Comparison of ENCODE assay signal across 7 mouse cellular contexts in the genomic region with DNA sequence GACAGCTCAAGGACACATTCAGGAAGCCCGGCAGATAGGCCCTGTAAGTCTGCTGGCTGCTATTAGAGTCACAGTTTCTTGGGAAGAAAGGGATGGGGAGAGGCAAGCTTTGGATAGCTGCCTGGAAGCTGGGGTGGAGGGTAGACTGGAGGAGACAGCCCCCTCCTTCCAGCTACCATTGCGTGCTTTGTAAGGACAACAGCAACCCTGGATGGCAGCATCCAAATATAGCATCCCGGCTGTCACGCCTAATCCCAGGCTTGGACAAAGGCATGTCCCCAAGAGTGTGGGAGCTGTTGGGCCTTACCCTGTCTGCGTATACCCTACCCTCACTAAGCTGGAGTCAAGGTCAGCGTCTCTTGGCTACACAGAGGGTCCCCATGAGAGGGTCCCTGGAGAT. TPM values are rescaled to one million over a fixed set of nuclear protein-coding genes. Genes with fewer than 3 reads are reported as not detected.
DNase-seq lines count a peak whose midpoint lies in the region; ATAC-seq lines count a peak whose summit lies in the region.

No protein-coding gene starts in this region.

- H3K4me1 ChIP-seq in midbrain, embryonic 14.5 days (ENCODE audit: control insufficient read depth, insufficient read depth, low read length): no peaks in the 10 kb centered on the region
- H3K4me1 ChIP-seq in midbrain, embryonic 11.5 days (ENCODE audit: control insufficient read depth, insufficient read depth, low read length): no peaks in the 10 kb centered on the region

- H3K27ac ChIP-seq in midbrain, embryonic 14.5 days (replicated peaks; ENCODE audit: low read depth, low read length): peak overlapping the region; percentile 71
- no peak overlapping the region for H3K27ac ChIP-seq in midbrain, embryonic 11.5 days (ENCODE audit: low read depth, low read length)

- H3K4me2 ChIP-seq in midbrain, embryonic 14.5 days (ENCODE audit: low read length): no peak overlapping the region
- H3K4me2 ChIP-seq in midbrain, embryonic 11.5 days: no peak overlapping the region

- no peaks in the 10 kb centered on the region for H3K27me3 ChIP-seq in midbrain, embryonic 14.5 days (ENCODE audit: control insufficient read depth, insufficient read depth, low read length)
- H3K27me3 ChIP-seq in midbrain, embryonic 11.5 days (ENCODE audit: control insufficient read depth, insufficient read depth, low read length): no peaks in the 10 kb centered on the region

- DNase-seq in midbrain, embryonic 14.5 days: peak; percentile 58
- no peak for DNase-seq in midbrain, embryonic 11.5 days (ENCODE audit: low spot score, missing footprints)
- DNase-seq in gastrocnemius, adult 18-20 months (ENCODE audit: low spot score): peak; percentile 51
- DNase-seq in heart, postnatal 4 days: peak; percentile 71
- DNase-seq in right cerebral cortex, postnatal 4 days: peak; percentile 59
- no peak for DNase-seq in retina, postnatal 1 day

- ATAC-seq in midbrain, embryonic 14.5 days (ENCODE audit: low FRiP score, low TSS enrichment): peak; percentile 41; the same call in 1 of the 2 replicates
- ATAC-seq in midbrain, embryonic 11.5 days (ENCODE audit: low FRiP score): no peak
- ATAC-seq in activated CD4-positive, CD25-positive, alpha-beta regulatory T cell, adult 4 months: no peak

- H3K4me3 ChIP-seq in midbrain, embryonic 14.5 days (replicated peaks; ENCODE audit: low read depth, low read length): no peak overlapping the region
- H3K4me3 ChIP-seq in midbrain, embryonic 11.5 days (ENCODE audit: low read depth, low read length): no peak overlapping the region

- H3K36me3 ChIP-seq in midbrain, embryonic 14.5 days (ENCODE audit: control insufficient read depth, insufficient read depth, low read length): no peaks in the 10 kb centered on the region
- H3K36me3 ChIP-seq in midbrain, embryonic 11.5 days (ENCODE audit: control insufficient read depth, insufficient read depth, low read length): no peaks in the 10 kb centered on the region

- no peaks in the 10 kb centered on the region for H3K9me3 ChIP-seq in midbrain, embryonic 14.5 days (ENCODE audit: control insufficient read depth, low read length)
- no peaks in the 10 kb centered on the region for H3K9me3 ChIP-seq in midbrain, embryonic 11.5 days (ENCODE audit: control insufficient read depth, low read length)

- 66% methylated on average over 6 of the region's 6 CpGs for WGBS in midbrain, embryonic 14.5 days
- 81% methylated on average over 6 of the region's 6 CpGs for WGBS in midbrain, embryonic 11.5 days

- no peak overlapping the region for H3K9ac ChIP-seq in midbrain, embryonic 14.5 days (replicated peaks; ENCODE audit: low read length)
- H3K9ac ChIP-seq in midbrain, embryonic 11.5 days (ENCODE audit: low read length): no peak overlapping the region

RNA-seq across cellular contexts. Expression of a gene that starts 29.7 kb away (rescaled TPM):
- polyA plus RNA-seq in midbrain, embryonic 14.5 days (2014; fragmentation: Nextera tagmentation; extraction: Ambion mirVana): 2.6 and 7.4 TPM in 2 replicates
- polyA plus RNA-seq in midbrain, embryonic 11.5 days (2014; fragmentation: Nextera tagmentation; extraction: Ambion mirVana): 0.50 and 0.85 TPM in 2 replicates
- total RNA-seq in gastrocnemius, adult 18-20 months (2021): 10 to 100 TPM; 22.6 to 23.3 TPM
- total RNA-seq in heart, postnatal 4 days (2021): 10 to 100 TPM; 24.3 to 26.8 TPM
- polyA plus RNA-seq in activated CD4-positive, CD25-positive, alpha-beta regulatory T cell, adult 4 months (2017; shearing (Covaris generic)): 10 to 100 TPM; 25.3 to 30.0 TPM

RNA-seq across cellular contexts. Expression of a gene that starts 40.8 kb away (rescaled TPM):
- polyA plus RNA-seq in midbrain, embryonic 14.5 days (2014; fragmentation: Nextera tagmentation; extraction: Ambion mirVana): 67.5 and 75.2 TPM in 2 replicates
- 88.5 and 95.6 TPM in 2 replicates for polyA plus RNA-seq in midbrain, embryonic 11.5 days (2014; fragmentation: Nextera tagmentation; extraction: Ambion mirVana)
- total RNA-seq in gastrocnemius, adult 18-20 months (2021): 10 to 100 TPM; 50.7 to 53.9 TPM
- total RNA-seq in heart, postnatal 4 days (2021): 10 to 100 TPM; 49.3 to 55.0 TPM
- 10 to 100 TPM; 74.4 to 95.6 TPM for polyA plus RNA-seq in activated CD4-positive, CD25-positive, alpha-beta regulatory T cell, adult 4 months (2017; shearing (Covaris generic))

Comparison
In these comparisons a context has a peak if more than half of its experiments do, and no peak if none do; other contexts are left out.
1. DNase-seq: peak in midbrain, embryonic 14.5 days (single experiment), gastrocnemius, adult 18-20 months (single experiment), heart, postnatal 4 days (single experiment) and right cerebral cortex, postnatal 4 days (single experiment); none in midbrain, embryonic 11.5 days (single experiment) and retina, postnatal 1 day (single experiment).